Mouse (Mus musculus): ENCODE results near the gene Sh3gl2. TPM values are rescaled to one million over a fixed set of nuclear protein-coding genes. Genes with fewer than 3 reads are reported as not detected.
A peak's percentile ranks its signal among the peaks of the same experiment; 100 is the strongest.

Gene Sh3gl2
- polyA plus RNA-seq (2011; ENCODE audit: insufficient read depth, insufficient read length, low replicate concordance, missing spikeins) = 0.87 TPM in 1 of 2 replicates, not detected in the other

DNA sequence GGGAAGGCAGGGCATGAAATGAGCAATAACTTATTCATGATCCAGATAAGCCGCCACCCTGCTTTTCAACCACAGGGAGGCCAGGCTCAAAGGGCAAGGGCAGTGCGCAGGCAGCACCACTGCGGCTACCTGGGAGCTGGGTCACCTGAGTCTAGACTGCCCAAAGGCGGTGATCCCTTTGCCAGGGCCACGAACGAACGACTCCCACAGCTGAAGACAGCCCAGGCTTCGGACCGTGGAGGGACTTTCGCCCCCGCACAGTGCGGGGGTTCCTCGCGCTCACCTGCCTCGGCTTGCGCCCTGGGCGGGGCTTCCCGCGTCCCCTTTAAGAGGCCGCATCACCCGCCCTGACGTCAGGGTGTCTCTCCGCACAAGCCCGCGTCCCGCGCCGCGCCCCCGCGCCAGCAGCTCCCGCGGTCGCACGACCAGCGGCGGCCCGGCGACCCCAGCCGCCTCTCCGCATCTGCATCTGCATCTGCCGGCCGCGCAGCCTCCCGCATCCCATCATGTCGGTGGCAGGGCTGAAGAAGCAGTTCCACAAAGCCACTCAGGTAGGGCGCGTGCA lies at the start of gene Sh3gl2:
Sh3gl2 (plus strand) TSS at position 56 of the 565 bp plus-strand sequence.
- Histone ChIP-seq H3K27ac (ENCODE audit: control insufficient read depth, insufficient read depth, low read depth, low read length, poor library complexity) (no peak within 1 kb of the TSS), H3K4me3 (replicated peaks; ENCODE audit: control insufficient read depth, low read depth, low read length) (no peak within 1 kb of the TSS), H3K4me1 (ENCODE audit: control insufficient read depth, insufficient read depth, low read length) (no peaks in the 10 kb centered on the region)
- no peak for TF ChIP-seq CTCF (IDR thresholded peaks at IDR 0.05; ENCODE audit: control insufficient read depth, insufficient read depth, low read length)
- TF ChIP-seq POLR2A (IDR thresholded peaks at IDR 0.05; ENCODE audit: borderline replicate concordance, control insufficient read depth, low read depth, low read length) = no peak
- WGBS = 2% methylated on average over 48 of the region's 48 CpGs

DNA sequence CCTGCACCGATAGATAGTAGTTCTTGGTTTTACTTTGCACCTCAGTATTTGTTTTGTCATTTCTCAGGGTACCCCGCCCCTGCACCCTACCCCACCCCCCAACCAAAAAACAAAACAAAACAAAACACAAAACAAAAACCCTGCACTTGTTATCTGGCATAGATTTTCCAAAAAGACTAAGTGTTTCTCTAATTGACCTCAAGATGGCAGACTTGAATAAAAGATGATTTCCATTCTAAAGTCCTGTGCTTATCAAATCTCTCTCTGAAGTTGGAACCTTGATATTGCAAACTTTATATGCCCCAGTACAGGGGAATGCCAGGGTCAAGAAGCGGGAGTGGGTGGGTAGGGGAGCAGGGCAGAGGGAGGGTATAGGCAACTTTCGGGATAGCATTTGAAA lies 43.8 kb upstream of the Sh3gl2 start:
- TF ChIP-seq POLR2A (IDR thresholded peaks at IDR 0.05; ENCODE audit: borderline replicate concordance, control insufficient read depth, low read depth, low read length) (no peak), CTCF (IDR thresholded peaks at IDR 0.05; ENCODE audit: control insufficient read depth, insufficient read depth, low read length) (no peak)
- Histone ChIP-seq H3K27ac (ENCODE audit: control insufficient read depth, insufficient read depth, low read depth, low read length, poor library complexity) (no peak overlapping the region), H3K4me3 (replicated peaks; ENCODE audit: control insufficient read depth, low read depth, low read length) (no peak overlapping the region), H3K4me1 (ENCODE audit: control insufficient read depth, insufficient read depth, low read length) (no peaks in the 10 kb centered on the region)
- WGBS = 62% methylated on average over 4 of the region's 4 CpGs

- no peak overlapping the region for H3K4me3 ChIP-seq (replicated peaks; ENCODE audit: control insufficient read depth, low read depth, low read length)
- H3K4me1 ChIP-seq (ENCODE audit: control insufficient read depth, insufficient read depth, low read length) = no peaks in the 10 kb centered on the region
- 0 out of 2 replicates have a peak, but pooled peaks have one; percentile 16 for TF ChIP-seq CTCF (IDR thresholded peaks at IDR 0.05; ENCODE audit: control insufficient read depth, insufficient read depth, low read length)
- TF ChIP-seq POLR2A (IDR thresholded peaks at IDR 0.05; ENCODE audit: borderline replicate concordance, control insufficient read depth, low read depth, low read length) = no peak
- 45% methylated on average over 27 of the region's 27 CpGs for WGBS
- H3K27ac ChIP-seq (ENCODE audit: control insufficient read depth, insufficient read depth, low read depth, low read length, poor library complexity) = no peak overlapping the region
Measured at GRCm38 (mm10) chr4:85162468-85163312, 42.2 kb upstream of the Sh3gl2 start.

DNA sequence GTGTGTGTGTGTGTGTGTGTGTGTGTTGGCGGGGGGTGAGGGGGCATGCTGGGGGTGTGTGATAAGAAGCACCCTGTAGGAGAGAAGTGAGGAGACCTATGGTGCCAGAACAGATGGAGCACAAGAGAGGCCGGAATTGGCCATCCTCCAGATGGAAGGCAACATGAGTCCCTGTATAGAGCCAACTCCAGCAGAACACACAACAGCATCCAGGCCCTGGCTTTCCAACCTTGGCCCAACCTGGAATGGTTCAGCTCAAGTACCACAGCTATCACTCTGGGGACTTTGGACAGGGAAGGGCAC lies 41.7 kb upstream of the Sh3gl2 start:
- 79% methylated on average over 2 of the region's 2 CpGs for WGBS
- H3K4me3 ChIP-seq (replicated peaks; ENCODE audit: control insufficient read depth, low read depth, low read length) = no peak overlapping the region
- H3K27ac ChIP-seq (ENCODE audit: control insufficient read depth, insufficient read depth, low read depth, low read length, poor library complexity) = no peak overlapping the region
- no peaks in the 10 kb centered on the region for H3K4me1 ChIP-seq (ENCODE audit: control insufficient read depth, insufficient read depth, low read length)
- TF ChIP-seq CTCF (IDR thresholded peaks at IDR 0.05; ENCODE audit: control insufficient read depth, insufficient read depth, low read length) = no peak
- TF ChIP-seq POLR2A (IDR thresholded peaks at IDR 0.05; ENCODE audit: borderline replicate concordance, control insufficient read depth, low read depth, low read length) = no peak

- Histone ChIP-seq H3K27ac (ENCODE audit: control insufficient read depth, insufficient read depth, low read depth, low read length, poor library complexity) (no peak overlapping the region), H3K4me3 (replicated peaks; ENCODE audit: control insufficient read depth, low read depth, low read length) (no peak overlapping the region), H3K4me1 (ENCODE audit: control insufficient read depth, insufficient read depth, low read length) (no peaks in the 10 kb centered on the region)
- 84% methylated on average over 12 of the region's 12 CpGs for WGBS
- TF ChIP-seq CTCF (IDR thresholded peaks at IDR 0.05; ENCODE audit: control insufficient read depth, insufficient read depth, low read length) (no peak), POLR2A (IDR thresholded peaks at IDR 0.05; ENCODE audit: borderline replicate concordance, control insufficient read depth, low read depth, low read length) (no peak)
Measured at GRCm38 (mm10) chr4:85168001-85168400, 36.9 kb upstream of the Sh3gl2 start.

- TF ChIP-seq POLR2A (IDR thresholded peaks at IDR 0.05; ENCODE audit: borderline replicate concordance, control insufficient read depth, low read depth, low read length) (no peak), CTCF (IDR thresholded peaks at IDR 0.05; ENCODE audit: control insufficient read depth, insufficient read depth, low read length) (no peak)
- Histone ChIP-seq H3K27ac (ENCODE audit: control insufficient read depth, insufficient read depth, low read depth, low read length, poor library complexity) (no peak overlapping the region), H3K4me1 (ENCODE audit: control insufficient read depth, insufficient read depth, low read length) (no peaks in the 10 kb centered on the region; the same call in 1 of the 2 replicates), H3K4me3 (replicated peaks; ENCODE audit: control insufficient read depth, low read depth, low read length) (no peak overlapping the region)
- 75% methylated on average over 4 of the region's 4 CpGs for WGBS
Measured at GRCm38 (mm10) chr4:85175466-85175865, 29.5 kb upstream of the Sh3gl2 start.

- Histone ChIP-seq H3K27ac (ENCODE audit: control insufficient read depth, insufficient read depth, low read depth, low read length, poor library complexity) (no peak overlapping the region), H3K4me1 (ENCODE audit: control insufficient read depth, insufficient read depth, low read length) (no peaks in the 10 kb centered on the region; the same call in 1 of the 2 replicates), H3K4me3 (replicated peaks; ENCODE audit: control insufficient read depth, low read depth, low read length) (no peak overlapping the region)
- WGBS = 85% methylated on average over 9 of the region's 9 CpGs
- TF ChIP-seq POLR2A (IDR thresholded peaks at IDR 0.05; ENCODE audit: borderline replicate concordance, control insufficient read depth, low read depth, low read length) = no peak
- no peak for TF ChIP-seq CTCF (IDR thresholded peaks at IDR 0.05; ENCODE audit: control insufficient read depth, insufficient read depth, low read length)
Measured at GRCm38 (mm10) chr4:85178394-85179051, 26.4 kb upstream of the Sh3gl2 start.

DNA sequence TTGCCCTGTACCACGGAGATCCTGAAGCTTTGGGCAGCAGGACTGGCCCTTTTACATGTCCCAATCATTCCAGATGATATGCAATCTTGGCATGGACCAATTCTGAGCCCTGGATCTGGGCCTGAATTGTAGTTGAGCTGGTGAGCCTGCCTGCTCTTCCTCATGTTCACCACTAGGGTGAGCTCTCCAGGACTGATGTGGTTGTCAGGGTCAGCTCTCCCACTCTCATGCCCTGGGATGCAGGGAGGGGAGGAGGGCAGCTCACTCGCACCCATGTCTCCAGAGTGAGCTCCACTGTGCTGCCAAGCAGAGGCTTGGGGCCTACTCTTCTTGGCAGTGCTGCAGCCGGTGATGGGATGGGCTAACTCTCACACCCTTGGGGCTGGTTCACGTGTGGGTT lies 18.9 kb upstream of the Sh3gl2 start:
- Histone ChIP-seq H3K4me3 (replicated peaks; ENCODE audit: control insufficient read depth, low read depth, low read length) (no peak overlapping the region), H3K4me1 (ENCODE audit: control insufficient read depth, insufficient read depth, low read length) (no peaks in the 10 kb centered on the region), H3K27ac (ENCODE audit: control insufficient read depth, insufficient read depth, low read depth, low read length, poor library complexity) (no peak overlapping the region)
- WGBS = 66% methylated on average over 4 of the region's 4 CpGs
- TF ChIP-seq CTCF (IDR thresholded peaks at IDR 0.05; ENCODE audit: control insufficient read depth, insufficient read depth, low read length) (peak; percentile 30; the same call in 1 of the 2 replicates), POLR2A (IDR thresholded peaks at IDR 0.05; ENCODE audit: borderline replicate concordance, control insufficient read depth, low read depth, low read length) (no peak)

Measured in bone marrow, adult 2 months (tissue).